Mouse (Mus musculus) spleen, postnatal 36 days (tissue): ENCODE data around the gene Ano6.

ENCODE experiments used
- DNase-seq, 2 experiments: peaks; one replicate each; pipeline ENCODE4 v3.0.0; 2022; ENCODE audit warnings: low spot score in 2 of 2, mixed read lengths in 1 of 2

Ano6 gene

DNA sequence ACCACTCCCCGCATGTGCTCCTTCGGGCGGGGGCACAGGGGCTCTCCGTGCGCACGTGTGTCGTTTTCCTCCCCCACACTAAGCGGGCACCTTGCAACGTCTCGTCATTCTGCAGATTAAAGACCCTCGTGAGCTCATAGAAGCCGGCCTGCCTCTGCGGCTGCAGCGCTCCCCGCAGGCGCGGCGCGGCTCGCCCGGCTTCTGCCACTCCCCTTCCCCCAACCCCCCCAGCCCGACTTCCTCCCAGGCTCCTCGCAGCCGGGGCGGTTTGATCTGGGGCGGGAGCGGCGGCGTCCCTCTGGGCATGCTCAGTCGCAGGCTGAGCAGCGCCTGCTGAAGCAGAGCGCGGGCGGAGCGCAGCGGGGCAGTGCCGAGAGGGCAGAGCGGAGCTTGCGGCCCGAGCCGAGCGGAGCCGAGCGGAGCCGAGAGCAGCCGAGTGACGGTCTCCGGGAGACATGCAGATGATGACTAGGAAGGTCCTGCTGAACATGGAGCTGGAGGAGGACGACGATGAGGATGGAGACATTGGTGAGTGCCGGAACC, at the start of gene Ano6:
TSS of gene Ano6 (plus strand) at position 315 of the 543 bp plus-strand sequence.
- DNase-seq: peak; percentile 93 to 96

DNA sequence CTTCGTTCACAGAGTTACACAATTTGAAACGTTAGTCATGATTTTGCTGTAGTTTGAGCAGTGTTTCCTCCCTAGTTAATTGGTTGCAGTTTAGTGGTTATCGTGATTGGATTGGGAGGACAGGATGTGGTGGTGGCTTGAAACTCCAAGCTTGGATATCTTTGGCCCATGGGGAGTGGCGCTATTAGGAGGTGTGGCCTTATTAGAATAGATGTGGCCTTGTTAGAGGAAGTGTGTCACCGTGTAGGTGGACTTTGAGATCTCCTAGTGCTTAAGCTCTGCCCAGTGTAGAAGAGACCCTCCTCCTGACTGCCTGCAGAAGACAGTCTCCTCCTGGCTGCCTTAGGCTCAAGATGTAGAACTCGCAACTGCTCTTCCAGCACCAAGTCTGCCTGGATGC, 47.7 kb upstream of the Ano6 start:
- DNase-seq: no peak

DNA sequence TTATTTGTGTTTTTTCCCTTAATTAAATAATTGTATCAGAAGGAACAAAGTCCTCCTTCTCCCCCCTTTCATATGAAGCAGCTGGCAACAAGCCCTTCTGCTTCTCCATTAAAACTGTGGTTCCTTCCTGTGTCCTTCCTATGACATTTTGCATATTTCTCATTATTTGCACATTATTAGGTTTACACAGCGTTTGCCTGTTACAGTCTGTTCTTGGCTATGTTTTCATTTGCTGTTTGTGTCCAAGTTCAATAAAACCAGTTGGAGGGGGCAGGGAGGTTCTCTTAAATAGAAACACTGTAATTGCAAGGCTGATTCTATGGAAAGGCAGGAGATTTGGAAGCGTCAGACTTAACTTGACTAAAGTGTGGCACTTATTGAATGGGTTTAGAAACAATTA, 46.8 kb upstream of the Ano6 start:
- DNase-seq: no peak

GRCm38 (mm10) chr15:95745346-95746106, 45.1 kb upstream of the Ano6 start:
- DNase-seq: peak in 1 of 2 experiments; percentile 5

DNA sequence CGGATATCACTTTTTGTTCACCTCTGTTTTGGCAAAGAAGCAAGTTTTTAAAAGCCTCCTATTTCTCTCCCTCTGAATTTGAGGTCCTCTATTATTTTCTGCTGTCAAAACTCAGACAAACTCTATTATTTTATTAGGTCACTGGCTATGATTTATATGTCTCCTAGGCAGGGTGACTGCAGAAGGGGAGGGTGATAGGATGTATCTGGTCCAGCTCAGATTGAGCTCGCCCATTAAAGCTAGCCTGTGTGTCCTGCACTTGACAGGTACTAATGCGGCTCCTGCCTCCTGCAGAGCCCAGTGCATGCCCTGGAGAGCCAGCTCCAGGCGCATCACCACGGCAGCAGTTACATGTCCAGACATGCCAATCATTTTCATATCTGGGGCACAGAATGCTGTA, 44.1 kb upstream of the Ano6 start:
- DNase-seq: no peak

- DNase-seq: no peak
Measured at GRCm38 (mm10) chr15:95746955-95747931, 43.4 kb upstream of the Ano6 start.

GRCm38 (mm10) chr15:95749216-95749615, 41.4 kb upstream of the Ano6 start:
- DNase-seq: no peak

DNA sequence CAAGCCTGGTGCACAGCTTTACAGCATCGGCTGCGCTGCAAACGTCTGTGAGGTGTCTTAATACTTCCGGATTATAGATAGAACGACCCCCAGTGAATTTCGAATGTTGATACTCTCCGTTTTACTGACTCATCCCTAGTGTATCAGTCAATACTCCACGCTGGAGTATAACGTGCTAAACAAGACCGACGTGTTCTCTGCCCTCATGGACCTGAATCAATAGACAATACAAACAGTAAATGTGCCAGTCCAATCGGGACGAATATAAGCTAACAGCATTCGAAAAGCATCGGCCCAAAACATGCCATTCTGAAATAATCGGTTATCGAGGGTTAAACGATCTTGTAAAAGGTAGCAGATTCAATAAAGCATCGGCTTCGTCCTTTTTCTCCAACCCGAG, 40.6 kb upstream of the Ano6 start:
- DNase-seq: no peak

- no peak for DNase-seq
Measured at GRCm38 (mm10) chr15:95751832-95752676, 38.6 kb upstream of the Ano6 start.

- no peak for DNase-seq
Measured at GRCm38 (mm10) chr15:95752677-95753019, 38.0 kb upstream of the Ano6 start.

DNA sequence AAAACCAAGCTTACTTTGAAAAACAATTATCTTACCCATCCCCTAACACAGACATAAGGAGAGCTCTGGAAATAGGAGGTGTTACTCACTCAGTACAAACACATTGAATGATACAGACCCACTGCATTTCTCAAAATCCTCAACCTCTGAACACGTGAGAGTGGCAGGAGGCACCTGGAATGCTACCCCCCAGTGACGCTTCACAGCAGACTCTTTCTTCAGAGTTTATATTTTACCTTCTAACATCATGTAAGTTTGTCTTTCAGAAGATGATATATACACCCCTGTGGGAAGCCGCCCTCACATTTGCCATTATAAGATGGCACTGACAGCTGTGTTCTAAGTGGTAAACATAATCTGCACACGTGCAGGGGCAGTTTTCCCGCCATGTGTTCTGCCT, 37.6 kb upstream of the Ano6 start:
- DNase-seq: no peak

GRCm38 (mm10) chr15:95757169-95757568, 33.5 kb upstream of the Ano6 start:
- DNase-seq: no peak

DNA sequence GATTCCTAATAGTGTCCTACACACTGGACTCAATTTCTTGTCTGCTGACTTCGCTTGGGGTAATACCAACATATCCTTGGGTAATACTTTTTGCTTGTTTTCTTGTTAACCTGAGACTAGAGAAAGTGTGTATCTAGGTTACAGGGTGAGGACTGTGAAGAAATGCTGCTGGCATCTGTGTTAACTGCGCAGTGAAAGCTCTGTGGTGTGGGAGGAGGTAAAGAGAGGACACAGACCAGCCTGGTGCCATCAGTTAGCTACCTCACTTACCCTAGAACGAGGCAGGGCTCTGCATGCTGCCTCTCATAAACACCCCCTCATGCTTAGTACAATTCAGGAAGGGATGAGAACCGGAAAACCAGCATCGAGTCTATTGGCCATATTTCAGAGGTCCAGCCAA, 32.6 kb upstream of the Ano6 start:
- DNase-seq: no peak

DNA sequence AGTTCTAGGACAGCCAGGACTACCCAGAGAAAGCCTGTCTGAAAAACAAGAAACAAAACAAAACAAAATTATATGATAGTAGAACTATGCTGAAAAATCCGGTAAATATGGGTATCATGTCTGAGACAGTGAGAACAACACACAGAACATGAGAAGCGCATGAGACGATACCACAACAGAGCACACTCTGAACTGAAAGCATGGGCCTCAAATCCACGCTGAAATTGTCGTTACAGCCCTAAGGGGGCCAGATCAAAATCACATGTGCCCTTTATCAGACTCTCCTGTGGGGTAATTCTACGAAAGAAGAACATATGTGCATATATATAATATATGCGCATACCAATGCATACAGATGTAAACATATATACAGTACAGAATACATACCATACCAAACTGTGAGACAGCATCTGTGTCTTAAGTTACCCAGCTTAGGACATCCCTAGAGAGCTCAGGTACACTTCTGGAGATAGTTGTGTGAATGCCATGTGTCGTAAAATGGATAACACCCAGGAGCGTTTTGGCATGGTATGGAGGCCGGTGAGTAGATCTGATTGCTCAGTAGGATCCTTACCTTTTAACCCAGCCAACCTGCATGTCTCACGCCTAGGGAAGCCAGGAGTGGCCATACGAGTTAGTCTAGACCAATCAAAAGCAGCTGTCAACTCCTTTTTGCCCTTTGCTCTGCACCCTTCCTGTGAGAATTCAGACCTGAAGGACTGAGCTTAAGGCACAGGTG, 31.8 kb upstream of the Ano6 start:
- no peak for DNase-seq

- no peak for DNase-seq
Measured at GRCm38 (mm10) chr15:95759857-95760256, 30.8 kb upstream of the Ano6 start.

DNA sequence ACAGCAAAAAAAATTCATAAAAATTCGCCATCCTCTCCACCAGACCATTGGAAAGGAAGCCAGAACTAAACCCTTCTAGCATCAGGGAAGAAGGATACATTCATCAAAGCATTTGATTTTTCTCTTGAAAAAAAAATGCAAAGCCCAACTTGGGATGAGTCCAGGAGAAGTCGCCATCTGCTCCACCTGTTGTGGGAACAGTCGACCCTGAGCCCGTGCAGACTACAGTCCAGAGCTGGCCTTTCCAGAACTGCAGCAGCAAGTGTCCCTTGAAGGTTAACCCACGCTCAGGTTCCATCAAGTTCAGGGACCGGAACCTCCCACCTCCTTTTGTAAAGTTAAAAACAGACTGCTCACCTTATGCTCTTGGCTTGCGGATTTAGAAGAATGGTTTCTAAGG, 29.2 kb upstream of the Ano6 start:
- DNase-seq: no peak

DNA sequence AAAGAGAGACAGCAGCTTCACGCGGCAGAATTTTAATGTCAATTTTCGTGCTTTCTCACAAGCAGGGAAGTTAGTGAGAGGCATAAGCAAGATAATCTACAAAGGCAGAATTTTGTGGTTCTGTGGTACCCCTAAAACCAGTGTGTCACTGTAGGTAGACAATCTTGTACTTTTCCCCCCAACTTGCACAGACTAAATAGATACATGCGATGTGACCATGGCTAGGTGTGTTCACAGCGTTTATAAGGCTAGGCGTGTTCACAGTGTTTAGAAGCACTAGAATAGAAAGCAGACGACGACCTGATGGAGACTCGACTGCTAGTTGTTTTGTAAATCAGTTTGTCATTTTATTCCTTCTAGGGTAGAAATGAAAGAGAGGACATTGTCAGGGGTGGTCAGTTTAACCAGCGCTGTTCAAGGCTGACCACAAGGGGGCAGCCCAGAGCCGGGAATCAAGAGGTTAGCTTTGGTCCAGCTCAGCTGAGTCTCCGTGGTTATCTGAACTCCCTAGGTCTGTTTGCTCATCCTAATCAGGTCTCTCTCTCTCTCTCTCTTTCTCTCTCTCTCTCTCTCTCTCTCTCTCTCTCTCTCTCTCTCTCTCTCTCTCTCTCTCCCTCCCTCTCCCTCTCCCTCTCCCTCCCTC, 27.9 kb upstream of the Ano6 start:
- DNase-seq: peak; percentile 55

DNA sequence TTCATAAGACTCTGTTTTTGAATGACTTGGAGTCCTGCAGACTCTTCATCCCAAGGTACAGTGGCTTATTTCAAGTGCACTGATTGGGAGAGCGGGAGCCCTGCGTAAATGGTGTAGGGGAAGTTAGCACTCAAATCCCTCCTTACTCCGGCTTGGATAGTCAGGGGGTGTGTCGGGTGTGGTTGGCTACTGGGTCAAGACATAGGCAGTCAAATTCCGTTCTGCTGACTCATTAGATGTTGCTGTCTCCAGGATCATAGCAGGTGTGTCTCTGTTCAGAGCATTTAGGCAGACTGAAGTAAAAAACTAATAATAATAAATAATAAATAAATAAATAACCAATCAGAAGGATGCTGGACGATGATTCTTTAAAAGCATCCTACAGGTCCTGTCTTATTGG, 27.2 kb upstream of the Ano6 start:
- DNase-seq: no peak

DNA sequence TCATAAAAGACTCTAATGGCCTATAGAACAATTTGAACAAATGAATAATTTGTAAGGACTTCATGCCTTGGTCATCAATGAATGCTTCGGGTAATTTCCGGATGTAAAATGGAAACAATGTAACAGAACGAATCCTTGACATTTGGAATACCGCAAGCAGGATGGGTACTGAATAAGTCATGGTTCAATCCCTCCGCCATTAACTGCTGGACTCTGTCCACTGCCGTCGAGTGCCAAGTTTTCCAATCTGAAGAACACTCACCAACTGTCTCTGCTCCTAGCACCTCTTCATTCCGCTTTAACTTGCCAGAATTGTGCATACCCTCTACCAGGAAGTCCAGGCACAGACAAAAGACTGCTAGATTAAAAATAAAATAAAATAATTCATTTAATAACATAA, 25.4 kb upstream of the Ano6 start:
- no peak for DNase-seq

DNA sequence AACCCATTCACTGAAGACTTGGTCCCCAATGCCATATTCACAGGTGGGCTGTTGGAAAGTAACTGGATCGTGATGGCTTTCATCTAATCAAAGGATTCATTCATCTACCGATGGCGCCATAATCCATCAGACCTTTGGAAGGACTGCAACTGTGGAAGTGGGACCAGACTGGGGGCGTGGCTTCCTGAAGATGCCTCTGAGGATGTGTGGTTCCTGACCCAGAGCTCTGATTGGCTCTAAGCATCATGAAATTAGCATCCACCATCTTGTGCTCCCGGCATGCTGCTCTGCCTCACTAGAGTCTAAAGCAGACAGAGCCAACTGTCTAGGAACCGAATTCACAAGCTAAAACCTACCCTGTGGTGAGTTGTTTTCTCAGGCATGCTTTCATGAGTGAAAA, 24.7 kb upstream of the Ano6 start:
- no peak for DNase-seq

GRCm38 (mm10) chr15:95767825-95768224, 22.8 kb upstream of the Ano6 start:
- DNase-seq: no peak
